Mouse (Mus musculus): ENCODE measurements around the gene Slc5a5.
A peak's percentile ranks its signal among the peaks of the same experiment; 100 is the strongest.
"Not testable (repeated sequence)": the region's sequence is repeated elsewhere in the genome, so short reads cannot be mapped to it uniquely, and the experiment has no call there.

Slc5a5 gene

DNA sequence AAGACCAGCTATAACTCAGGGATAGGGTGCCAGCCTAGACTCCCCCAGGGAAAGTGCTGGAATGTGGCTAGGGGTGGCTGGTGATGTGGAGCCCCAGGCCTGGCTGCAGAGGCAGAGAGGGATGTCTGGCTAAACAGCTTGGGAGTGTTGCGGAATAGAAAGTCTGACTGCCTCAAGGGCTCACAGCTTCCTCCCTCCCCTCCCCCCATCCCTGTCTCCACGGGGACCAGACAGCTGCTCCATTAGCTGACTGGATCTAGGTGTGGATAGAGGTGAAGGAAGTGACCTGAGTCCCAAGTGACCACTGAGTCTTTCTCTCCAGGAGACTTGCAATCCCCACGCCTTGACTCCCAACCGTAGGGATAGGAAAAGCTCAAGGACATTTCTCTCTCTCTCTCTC, 10.6 kb upstream of the Slc5a5 start:
- DNase-seq (ENCODE audit: extremely low read depth, low read depth), result no peak

DNA sequence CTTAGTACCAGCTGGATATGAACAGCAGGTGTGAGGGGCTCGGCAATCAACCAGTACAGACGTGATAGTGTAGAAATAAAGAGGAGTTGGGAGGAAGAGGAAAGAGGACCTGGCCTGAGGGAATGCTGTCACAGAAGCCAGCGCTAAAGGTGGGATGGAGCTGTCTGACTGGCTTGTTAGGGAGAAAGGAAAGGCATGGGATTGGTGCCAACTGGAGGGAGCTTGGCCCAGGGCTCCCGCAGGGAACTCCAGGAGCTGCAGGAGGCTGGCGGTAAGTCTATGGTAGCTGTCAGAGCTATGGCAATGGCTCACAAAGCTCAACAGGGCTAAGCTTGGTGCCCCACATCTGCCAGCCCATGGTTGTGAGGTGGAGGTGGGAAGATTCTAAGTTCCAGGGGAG, 9.7 kb upstream of the Slc5a5 start:
- no peak for DNase-seq (ENCODE audit: extremely low read depth, low read depth)

DNA sequence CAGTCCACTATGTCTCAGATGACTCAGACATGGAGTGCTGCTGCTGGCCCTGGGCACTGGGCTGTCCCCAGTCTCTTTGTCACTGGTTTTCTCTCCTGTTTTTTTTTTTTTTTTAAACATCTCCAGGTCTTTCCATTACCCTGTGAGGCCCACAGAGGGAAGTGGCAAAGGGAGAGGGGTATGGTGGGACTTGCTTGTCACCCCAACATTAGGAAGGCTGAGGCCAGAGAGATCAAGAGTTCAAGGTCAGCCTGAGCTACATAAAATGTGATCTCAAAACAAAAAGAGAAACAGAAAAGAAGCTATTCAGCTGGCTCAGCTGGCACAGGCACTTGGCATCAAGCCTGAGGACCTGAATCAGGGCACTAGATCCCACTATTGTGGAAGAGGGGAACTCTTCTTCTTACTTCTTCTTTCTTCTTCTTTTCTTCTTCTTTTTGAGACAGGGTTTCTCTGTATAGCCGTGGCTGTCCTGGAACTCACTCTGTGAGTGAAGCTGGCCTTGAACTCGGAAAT, 8.4 kb upstream of the Slc5a5 start:
- DNase-seq (ENCODE audit: extremely low read depth, low read depth), result no peak

DNA sequence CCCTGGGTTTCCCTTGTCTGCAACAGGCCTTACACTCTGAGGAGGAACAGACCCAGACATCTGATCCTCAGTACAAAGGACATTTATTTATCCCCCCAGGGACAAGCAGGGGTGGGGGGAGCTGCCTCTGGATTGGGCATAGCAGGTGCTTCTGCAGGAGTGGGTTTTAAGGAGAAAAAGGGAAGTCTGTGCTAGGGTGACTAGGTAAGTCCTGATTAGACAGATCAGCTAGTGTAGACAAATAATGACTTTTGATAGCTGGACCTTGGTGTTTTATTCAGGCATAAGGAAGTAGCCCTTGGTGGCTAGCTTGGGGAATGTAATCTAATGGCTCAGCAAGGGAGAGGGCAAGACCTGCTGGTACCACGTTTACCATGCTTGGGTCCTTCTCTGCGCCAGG, 6.7 kb upstream of the Slc5a5 start:
- DNase-seq (ENCODE audit: extremely low read depth, low read depth), result peak; percentile 45

- no peak for DNase-seq (ENCODE audit: extremely low read depth, low read depth)
Measured at GRCm38 (mm10) chr8:70898661-70899198, 6.2 kb upstream of the Slc5a5 start.

- DNase-seq (ENCODE audit: extremely low read depth, low read depth), result peak; percentile 67
Measured at GRCm38 (mm10) chr8:70897681-70898413, 5.3 kb upstream of the Slc5a5 start.

DNA sequence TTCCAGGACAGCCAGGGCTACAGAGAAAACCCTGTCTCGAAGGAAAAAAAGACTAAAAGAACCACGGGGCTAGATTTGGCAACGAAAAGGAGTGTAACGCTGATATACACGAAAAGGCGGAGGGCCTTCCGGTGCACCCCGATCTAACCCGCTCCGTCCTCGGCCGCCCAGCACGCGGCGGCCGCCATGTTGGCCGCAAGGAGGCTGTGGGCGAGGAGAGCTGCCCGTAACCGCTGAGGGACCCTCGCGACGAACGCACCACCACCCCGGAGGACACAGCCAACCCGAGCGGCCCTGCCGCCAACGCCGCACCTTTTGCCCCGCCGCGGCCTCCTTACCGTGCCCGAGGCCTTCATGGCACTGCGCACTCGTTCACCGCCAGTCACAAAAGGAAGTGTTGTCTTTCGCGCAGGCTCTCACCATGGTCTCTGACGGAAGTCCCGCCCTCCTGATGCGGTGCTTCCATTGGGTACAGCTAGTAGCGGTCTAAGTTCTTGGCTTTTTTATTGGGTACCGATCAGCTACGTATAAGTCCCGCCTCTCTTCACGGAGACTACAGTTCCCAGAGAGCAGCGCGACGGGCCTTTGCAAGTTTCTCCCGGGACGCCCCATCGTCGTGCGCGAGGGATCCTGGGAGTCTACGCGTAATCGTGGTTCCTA, 4.6 kb upstream of the Slc5a5 start, which contains the start of gene Rpl18a:
Rpl18a (minus strand) TSS at position 392 of the 660 bp plus-strand sequence.
- peak; percentile 98 for DNase-seq (ENCODE audit: extremely low read depth, low read depth)

GRCm38 (mm10) chr8:70896316-70897020, 3.9 kb upstream of the Slc5a5 start:
- DNase-seq (ENCODE audit: extremely low read depth, low read depth), result no peak

DNA sequence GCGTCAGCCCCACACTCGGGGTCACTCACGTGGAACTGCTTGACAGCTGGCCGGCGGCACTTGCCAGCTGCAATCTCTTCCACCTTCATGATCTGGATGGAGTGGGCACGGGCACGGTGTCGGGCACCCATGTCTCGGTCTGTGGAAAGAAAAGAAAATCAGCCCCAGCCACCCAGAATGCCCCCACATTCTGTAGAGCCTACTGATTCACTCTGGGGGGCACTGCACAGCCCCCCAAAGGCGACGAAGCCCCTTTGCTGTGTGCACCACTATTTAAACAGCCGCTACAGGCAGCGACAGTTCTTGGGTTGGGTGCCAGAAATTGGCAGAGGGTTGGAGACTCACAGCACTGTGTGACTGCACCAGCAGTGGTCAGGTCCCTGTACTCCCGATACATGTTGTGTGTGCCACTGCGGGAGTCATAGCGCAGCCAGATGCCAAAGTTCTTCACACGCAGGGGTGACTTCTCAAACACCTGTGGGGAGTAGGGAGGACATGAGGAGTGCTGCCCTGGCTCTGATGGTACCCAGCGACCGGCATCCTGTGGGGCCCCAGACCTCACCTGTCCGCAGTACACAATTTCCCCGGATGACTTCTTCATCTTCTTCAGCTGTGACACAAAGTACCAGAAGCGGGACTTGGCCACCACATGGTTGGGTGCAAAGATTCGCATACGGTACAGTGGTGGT, 3.2 kb upstream of the Slc5a5 start:
- DNase-seq (ENCODE audit: extremely low read depth, low read depth), result not testable (repeated sequence)

- DNase-seq (ENCODE audit: extremely low read depth, low read depth), result no peak
Measured at GRCm38 (mm10) chr8:70894771-70895545, 2.4 kb upstream of the Slc5a5 start.

GRCm38 (mm10) chr8:70894385-70894720, 1.8 kb upstream of the Slc5a5 start:
- DNase-seq (ENCODE audit: extremely low read depth, low read depth), result no peak

DNA sequence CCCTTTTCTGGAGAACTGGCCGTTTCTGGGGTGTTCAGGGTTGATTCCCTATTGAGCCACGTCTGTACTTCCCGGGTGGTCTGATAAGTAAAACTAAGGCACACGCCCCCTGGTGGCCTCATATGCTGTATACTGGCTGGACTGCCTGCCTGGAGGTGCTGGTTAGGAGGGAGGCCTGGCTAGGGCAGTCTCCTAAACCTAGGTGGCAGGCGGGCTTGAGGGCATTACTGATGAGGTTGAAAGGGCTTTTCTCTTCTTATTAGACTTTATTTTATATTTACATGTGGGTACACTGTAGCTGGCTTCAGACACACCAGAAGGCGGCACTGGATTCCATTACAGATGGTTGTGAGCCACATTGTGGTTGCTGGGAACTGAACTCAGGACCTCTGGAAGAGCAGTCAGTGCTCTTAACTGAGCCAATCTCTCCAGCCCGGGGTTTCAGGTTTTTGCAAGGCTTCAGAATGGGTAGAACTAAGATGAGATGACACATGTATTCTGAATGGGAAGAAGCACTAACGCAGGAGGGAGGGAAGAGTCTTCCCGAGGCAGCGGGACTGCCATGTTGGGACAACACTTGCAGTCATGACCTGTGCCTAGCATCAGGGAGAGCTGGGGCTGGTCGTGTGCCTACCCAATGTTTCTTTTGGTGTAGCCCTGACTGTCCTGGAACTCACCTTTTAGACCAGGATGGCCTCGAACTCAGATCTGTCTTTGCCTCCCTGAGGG, 1.3 kb upstream of the Slc5a5 start:
- DNase-seq (ENCODE audit: extremely low read depth, low read depth), result peak; percentile 76

DNA sequence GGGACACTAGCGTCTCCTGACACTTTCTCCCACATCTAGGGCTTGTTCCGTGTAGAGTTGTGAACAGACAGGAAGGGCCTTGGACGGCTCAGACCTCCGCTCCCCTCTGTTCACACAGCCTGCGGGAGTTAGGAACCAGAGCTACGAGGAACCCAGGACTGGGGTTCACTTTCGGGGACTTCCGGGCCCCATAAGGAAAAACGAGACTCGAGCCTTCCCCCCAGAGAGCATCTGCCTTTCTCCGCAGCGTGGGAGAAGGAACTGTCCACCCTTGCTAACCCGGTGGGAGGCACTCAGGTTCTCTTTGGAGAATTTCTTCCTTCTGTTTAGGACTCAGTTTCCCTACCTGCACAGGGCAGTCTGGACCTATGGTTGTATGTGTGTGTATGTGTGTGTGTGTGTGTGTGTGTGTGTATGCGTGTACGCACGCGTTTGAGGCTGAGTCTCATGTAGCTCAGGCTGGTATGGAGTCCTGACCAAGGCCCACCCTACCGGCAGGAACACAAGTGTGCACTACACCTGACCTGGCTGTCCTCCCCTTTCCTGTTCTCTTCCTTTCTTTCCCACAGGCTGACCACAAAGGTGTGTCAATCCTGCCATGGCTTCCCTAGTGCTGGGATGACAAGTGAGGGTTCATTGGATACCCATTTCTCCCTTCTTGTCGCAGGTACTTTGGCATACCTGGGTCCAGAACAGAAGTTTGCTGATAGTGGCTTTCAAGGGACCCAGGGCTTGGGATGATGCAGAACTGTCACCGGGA, 519 bp upstream of the Slc5a5 start:
- DNase-seq (ENCODE audit: extremely low read depth, low read depth), result no peak

DNA sequence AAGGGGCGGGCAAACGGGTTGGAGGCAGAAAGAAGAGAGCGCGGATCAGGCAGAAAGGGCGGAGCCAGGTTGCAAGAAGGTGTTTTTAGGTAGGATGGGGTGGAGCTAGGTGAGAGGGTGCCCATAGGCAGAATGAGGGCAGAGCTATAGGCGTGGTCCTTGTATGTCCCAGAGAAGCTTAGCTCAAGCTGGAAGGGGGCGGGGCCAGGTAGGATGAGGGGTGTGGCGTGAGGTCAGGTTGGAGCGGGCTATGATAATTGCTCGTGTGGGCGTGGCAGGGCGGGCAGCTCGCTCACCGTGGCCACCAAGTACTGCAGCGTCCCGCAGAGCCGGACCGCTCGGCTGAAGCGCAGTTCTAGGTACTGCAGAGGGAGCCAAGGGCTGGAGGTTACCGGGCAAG, 1.2 kb downstream of the Slc5a5 start:
- DNase-seq (ENCODE audit: extremely low read depth, low read depth), result no peak

GRCm38 (mm10) chr8:70890656-70891055, 1.9 kb downstream of the Slc5a5 start:
- DNase-seq (ENCODE audit: extremely low read depth, low read depth), result no peak

DNA sequence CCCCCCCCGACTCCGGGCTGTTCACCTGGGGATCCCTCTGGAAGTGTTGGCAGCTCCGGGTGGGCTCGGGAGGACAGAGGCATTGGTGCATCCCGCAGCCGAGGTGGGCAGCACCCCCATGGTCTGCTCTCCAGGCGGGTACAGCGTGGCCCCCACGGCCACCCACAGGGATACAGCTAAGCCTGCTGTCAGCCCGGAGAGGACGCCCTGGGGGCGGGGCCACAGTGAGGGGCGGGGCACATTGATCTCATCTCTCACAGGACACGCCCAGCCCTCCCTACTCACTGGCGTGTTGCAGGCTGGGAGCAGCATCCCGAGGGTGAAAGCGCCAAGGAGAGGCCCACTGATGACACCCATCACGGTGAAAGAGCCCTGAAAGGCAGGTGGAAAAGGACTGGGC, 4.9 kb downstream of the Slc5a5 start:
- no peak for DNase-seq (ENCODE audit: extremely low read depth, low read depth)

GRCm38 (mm10) chr8:70885612-70886011, 6.9 kb downstream of the Slc5a5 start:
- no peak for DNase-seq (ENCODE audit: extremely low read depth, low read depth)

- no peak for DNase-seq (ENCODE audit: extremely low read depth, low read depth)
Measured at GRCm38 (mm10) chr8:70884683-70885082, 7.9 kb downstream of the Slc5a5 start.

GRCm38 (mm10) chr8:70884186-70884585, 8.4 kb downstream of the Slc5a5 start:
- DNase-seq (ENCODE audit: extremely low read depth, low read depth), result no peak

All from MEL-GATA-1-ER (cell line).